Mouse (Mus musculus): ENCODE results near the gene Gstt3.

DNA sequence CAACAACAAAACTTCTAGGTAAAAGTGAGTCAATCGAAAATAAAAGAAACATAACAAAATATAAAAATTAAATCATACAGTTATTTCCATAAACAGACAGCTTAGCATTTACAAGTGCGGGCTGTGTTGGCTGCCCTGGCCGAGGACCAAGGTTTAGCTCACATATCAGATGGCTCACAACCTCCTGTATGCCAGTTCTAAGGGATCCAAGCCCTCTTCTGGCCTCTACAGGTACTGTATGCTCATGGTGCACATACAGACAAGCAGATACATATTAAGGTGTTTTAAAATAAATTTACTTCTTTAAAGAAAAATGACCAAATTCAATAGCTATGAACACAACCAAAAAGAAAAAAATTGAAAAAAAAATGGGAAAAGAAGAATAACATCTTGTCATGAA, 20.9 kb downstream of the Gstt3 start:
- TF ChIP-seq POLR2A (IDR thresholded peaks at IDR 0.05; ENCODE audit: insufficient read depth, low read length) (no peak), CTCF (IDR thresholded peaks at IDR 0.05; ENCODE audit: low read depth, low read length) (no peak)
